Mouse (Mus musculus): ENCODE data around the gene Ccnk. TPM values are rescaled to one million over a fixed set of nuclear protein-coding genes. Genes with fewer than 3 reads are reported as not detected.
A peak's percentile ranks its signal among the peaks of the same experiment; 100 is the strongest.

Gene Ccnk
- polyA plus RNA-seq, 1 experiment = 29.1 TPM

- Histone ChIP-seq H3ac (ENCODE audit: control insufficient read depth, insufficient read length) (no peak overlapping the region), H3K4me2 (ENCODE audit: low read depth) (no peak overlapping the region), H3K4me3 (no peak overlapping the region), H3K79me2 (ENCODE audit: control insufficient read depth, insufficient read depth) (no peaks in the 10 kb centered on the region), H3K27me3 (ENCODE audit: control insufficient read depth, insufficient read depth, insufficient read length) (no peaks in the 10 kb centered on the region), H3K36me3 (ENCODE audit: control insufficient read depth, insufficient read depth) (no peaks in the 10 kb centered on the region)
- TF ChIP-seq CEBPB (IDR thresholded peaks at IDR 0.05; ENCODE audit: insufficient read depth, poor library complexity, severe bottlenecking) (no peak), POLR2A (IDR thresholded peaks at IDR 0.05; ENCODE audit: insufficient read length, low read depth) (no peak), USF1 (IDR thresholded peaks at IDR 0.05; ENCODE audit: low read depth) (no peak), SRF (IDR thresholded peaks at IDR 0.05; ENCODE audit: control insufficient read depth, insufficient read length, low read depth) (no peak), POLR2AphosphoS2 (IDR thresholded peaks at IDR 0.05; ENCODE audit: insufficient read length, low read depth) (no peak), TCF12 (IDR thresholded peaks at IDR 0.05; ENCODE audit: insufficient read depth, poor library complexity, severe bottlenecking) (no peak), MYOG (IDR thresholded peaks at IDR 0.05; ENCODE audit: control insufficient read depth in 1 of 3, insufficient read depth in 1 of 3, insufficient read length in 2 of 3, low read depth in 2 of 3) (peak in 2 of 3 experiments; percentile 29 to 56), E2F4 (IDR thresholded peaks at IDR 0.05; ENCODE audit: insufficient read depth) (no peak), REST (IDR thresholded peaks at IDR 0.05; ENCODE audit: insufficient read depth, insufficient read length) (no peak), MAX (IDR thresholded peaks at IDR 0.05; ENCODE audit: low read depth) (no peak), MYOD1 (IDR thresholded peaks at IDR 0.05; ENCODE audit: control insufficient read depth in 1 of 3, insufficient read length in 2 of 3, low read depth in 2 of 3) (peak in 2 of 3 experiments; percentile 27 to 36), TCF3 (IDR thresholded peaks at IDR 0.05; ENCODE audit: insufficient read length, low read depth) (no peak)
Observed at GRCm38 (mm10) chr12:108230821-108231794, 51.7 kb downstream of the Ccnk start.

DNA sequence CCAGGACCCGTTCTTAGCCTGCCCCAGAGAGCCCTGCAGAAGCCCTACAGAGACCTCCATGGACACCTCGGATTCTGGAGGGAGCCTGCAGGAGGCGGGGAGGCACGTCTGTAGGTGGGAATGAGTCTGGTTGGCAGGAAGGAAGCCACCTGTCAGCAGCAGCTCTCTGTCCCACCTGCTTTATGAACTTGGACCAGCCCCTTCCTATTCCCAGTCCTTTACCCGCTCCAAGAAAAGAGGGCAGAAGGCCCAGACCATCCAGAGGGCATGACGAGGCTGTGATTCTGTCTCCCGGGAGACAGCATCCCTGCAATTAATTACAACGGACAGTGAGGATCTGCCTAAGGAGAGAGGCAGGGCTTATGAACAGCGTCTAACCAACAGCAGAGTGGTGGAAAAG is 52.5 kb downstream of the Ccnk start:
- H3K4me3 ChIP-seq = no peak overlapping the region
- no peak overlapping the region for H3ac ChIP-seq (ENCODE audit: control insufficient read depth, insufficient read length)
- H3K36me3 ChIP-seq (ENCODE audit: control insufficient read depth, insufficient read depth) = no peaks in the 10 kb centered on the region
- H3K4me2 ChIP-seq (ENCODE audit: low read depth) = no peak overlapping the region
- no peaks in the 10 kb centered on the region for H3K79me2 ChIP-seq (ENCODE audit: control insufficient read depth, insufficient read depth)
- TF ChIP-seq MAX (IDR thresholded peaks at IDR 0.05; ENCODE audit: low read depth) = no peak
- no peak for TF ChIP-seq REST (IDR thresholded peaks at IDR 0.05; ENCODE audit: insufficient read depth, insufficient read length)
- TF ChIP-seq POLR2A (IDR thresholded peaks at IDR 0.05; ENCODE audit: insufficient read length, low read depth) = no peak
- TF ChIP-seq MYOD1 (IDR thresholded peaks at IDR 0.05; ENCODE audit: control insufficient read depth in 1 of 3, insufficient read length in 2 of 3, low read depth in 2 of 3) = no peak
- no peaks in the 10 kb centered on the region for H3K27me3 ChIP-seq (ENCODE audit: control insufficient read depth, insufficient read depth, insufficient read length)

- Histone ChIP-seq H3K4me2 (ENCODE audit: low read depth) (no peak overlapping the region), H3K79me2 (ENCODE audit: control insufficient read depth, insufficient read depth) (no peaks in the 10 kb centered on the region), H3K36me3 (ENCODE audit: control insufficient read depth, insufficient read depth) (no peaks in the 10 kb centered on the region), H3K4me3 (no peak overlapping the region), H3ac (ENCODE audit: control insufficient read depth, insufficient read length) (no peak overlapping the region), H3K27me3 (ENCODE audit: control insufficient read depth, insufficient read depth, insufficient read length) (no peaks in the 10 kb centered on the region)
- TF ChIP-seq MYOD1 (IDR thresholded peaks at IDR 0.05; ENCODE audit: control insufficient read depth in 1 of 3, insufficient read length in 2 of 3, low read depth in 2 of 3) (no peak), MYOG (IDR thresholded peaks at IDR 0.05; ENCODE audit: control insufficient read depth in 1 of 3, insufficient read depth in 1 of 3, insufficient read length in 2 of 3, low read depth in 2 of 3) (no peak), REST (IDR thresholded peaks at IDR 0.05; ENCODE audit: insufficient read depth, insufficient read length) (no peak), POLR2AphosphoS2 (IDR thresholded peaks at IDR 0.05; ENCODE audit: insufficient read length, low read depth) (no peak), USF1 (IDR thresholded peaks at IDR 0.05; ENCODE audit: low read depth) (no peak), CEBPB (IDR thresholded peaks at IDR 0.05; ENCODE audit: insufficient read depth, poor library complexity, severe bottlenecking) (no peak), MAX (IDR thresholded peaks at IDR 0.05; ENCODE audit: low read depth) (no peak), SRF (IDR thresholded peaks at IDR 0.05; ENCODE audit: control insufficient read depth, insufficient read length, low read depth) (no peak), E2F4 (IDR thresholded peaks at IDR 0.05; ENCODE audit: insufficient read depth) (no peak), POLR2A (IDR thresholded peaks at IDR 0.05; ENCODE audit: insufficient read length, low read depth) (no peak), TCF12 (IDR thresholded peaks at IDR 0.05; ENCODE audit: insufficient read depth, poor library complexity, severe bottlenecking) (no peak), TCF3 (IDR thresholded peaks at IDR 0.05; ENCODE audit: insufficient read length, low read depth) (no peak)
Observed at GRCm38 (mm10) chr12:108233736-108234135, 54.4 kb downstream of the Ccnk start.

DNA sequence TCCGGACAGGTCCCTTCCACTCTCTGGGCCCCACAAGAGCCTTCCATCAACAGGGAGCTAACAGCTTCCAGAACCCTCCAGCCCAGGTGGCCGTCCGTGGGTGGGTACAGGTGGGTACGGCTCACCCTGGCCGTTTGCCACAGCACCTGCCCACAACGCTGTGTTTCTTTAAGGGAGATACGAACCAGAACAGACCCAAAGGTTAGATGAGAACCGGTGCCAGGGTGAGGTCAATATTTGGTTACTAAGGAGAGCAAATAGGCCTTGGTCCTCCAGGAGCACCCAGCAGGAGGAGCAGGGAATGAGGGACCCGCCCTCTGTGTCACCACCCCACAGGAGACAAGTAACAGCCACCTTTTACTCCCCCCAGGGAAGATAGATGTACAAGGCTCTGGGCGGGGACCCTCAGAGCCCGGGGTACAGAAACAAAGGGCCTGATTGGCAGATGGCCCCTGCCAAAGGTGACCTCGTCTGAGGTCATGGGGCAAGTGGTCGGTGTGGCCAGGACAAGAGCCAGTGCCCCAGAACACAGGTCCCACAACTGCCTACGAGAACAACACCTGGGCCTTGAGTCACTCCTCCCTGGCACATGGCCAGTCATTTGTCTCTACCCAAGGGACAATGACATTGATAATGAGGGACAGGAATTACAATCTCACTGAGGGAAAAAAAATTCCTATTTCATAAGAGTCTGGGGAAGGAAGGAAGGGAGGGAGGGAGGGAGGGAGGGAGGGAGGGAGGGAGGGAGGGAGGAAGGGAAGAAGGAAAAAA is 55.6 kb downstream of the Ccnk start:
- H3K4me2 ChIP-seq (ENCODE audit: low read depth) = no peak overlapping the region
- TF ChIP-seq MYOG (IDR thresholded peaks at IDR 0.05; ENCODE audit: control insufficient read depth in 1 of 3, insufficient read depth in 1 of 3, insufficient read length in 2 of 3, low read depth in 2 of 3) = peak in 1 of 3 experiments; percentile 10
- no peak for TF ChIP-seq POLR2A (IDR thresholded peaks at IDR 0.05; ENCODE audit: insufficient read length, low read depth)
- TF ChIP-seq REST (IDR thresholded peaks at IDR 0.05; ENCODE audit: insufficient read depth, insufficient read length) = no peak
- TF ChIP-seq SRF (IDR thresholded peaks at IDR 0.05; ENCODE audit: control insufficient read depth, insufficient read length, low read depth) = no peak

More for the DNA sequence above, 55.6 kb downstream of the Ccnk start:
- H3K27me3 ChIP-seq (ENCODE audit: control insufficient read depth, insufficient read depth, insufficient read length) = no peaks in the 10 kb centered on the region
- no peak overlapping the region for H3ac ChIP-seq (ENCODE audit: control insufficient read depth, insufficient read length)
- H3K36me3 ChIP-seq (ENCODE audit: control insufficient read depth, insufficient read depth) = no peaks in the 10 kb centered on the region
- no peak overlapping the region for H3K4me3 ChIP-seq
- H3K79me2 ChIP-seq (ENCODE audit: control insufficient read depth, insufficient read depth) = no peaks in the 10 kb centered on the region

All from myocyte (in vitro differentiated cells).